Mouse (Mus musculus): ENCODE data around the gene Miga2.

DNA sequence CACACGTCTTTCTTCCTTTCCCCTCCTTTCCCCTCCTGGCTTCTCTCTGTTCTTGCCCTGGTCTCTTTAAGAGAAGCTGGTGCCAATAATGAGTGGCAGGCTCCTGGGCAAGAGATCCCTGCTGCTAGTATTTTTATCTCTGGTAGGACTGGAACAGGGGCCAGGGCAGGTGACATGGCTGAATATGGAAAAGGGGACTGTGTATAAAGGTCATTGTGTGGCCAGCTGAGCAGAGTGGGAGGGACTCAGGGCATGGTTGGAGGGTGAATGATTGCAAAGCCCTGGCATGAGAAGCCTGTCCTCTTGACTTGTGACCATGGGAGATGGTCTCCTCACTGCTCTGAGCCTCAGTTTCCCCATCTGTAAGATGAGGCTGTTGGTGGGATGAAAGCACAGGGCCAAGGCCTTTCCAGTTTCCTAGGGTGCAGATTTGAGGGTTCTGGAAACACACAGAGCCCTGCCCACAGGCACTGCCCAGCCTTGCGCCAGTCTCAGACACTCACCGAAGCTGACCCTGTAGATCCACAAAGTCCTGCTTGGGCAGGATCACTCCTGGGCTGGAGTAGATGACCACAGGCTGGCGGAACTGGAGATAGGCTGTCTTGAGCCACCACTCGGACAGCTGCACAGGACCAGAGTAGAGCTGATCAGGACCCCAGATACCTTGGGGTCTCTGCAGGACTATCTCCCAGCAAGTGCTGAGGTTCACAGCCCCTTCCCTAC is 45.6 kb downstream of the Miga2 start:
- no peak for TF ChIP-seq CTCF (IDR thresholded peaks at IDR 0.05; ENCODE audit: insufficient read depth, low read depth, low read length)
- no peak for TF ChIP-seq POLR2A (IDR thresholded peaks at IDR 0.05; ENCODE audit: insufficient read depth, low read depth, low read length)

All from olfactory bulb, adult 2 months (tissue).